ENCODE assay signal across 19 mouse cellular contexts in the genomic region with DNA sequence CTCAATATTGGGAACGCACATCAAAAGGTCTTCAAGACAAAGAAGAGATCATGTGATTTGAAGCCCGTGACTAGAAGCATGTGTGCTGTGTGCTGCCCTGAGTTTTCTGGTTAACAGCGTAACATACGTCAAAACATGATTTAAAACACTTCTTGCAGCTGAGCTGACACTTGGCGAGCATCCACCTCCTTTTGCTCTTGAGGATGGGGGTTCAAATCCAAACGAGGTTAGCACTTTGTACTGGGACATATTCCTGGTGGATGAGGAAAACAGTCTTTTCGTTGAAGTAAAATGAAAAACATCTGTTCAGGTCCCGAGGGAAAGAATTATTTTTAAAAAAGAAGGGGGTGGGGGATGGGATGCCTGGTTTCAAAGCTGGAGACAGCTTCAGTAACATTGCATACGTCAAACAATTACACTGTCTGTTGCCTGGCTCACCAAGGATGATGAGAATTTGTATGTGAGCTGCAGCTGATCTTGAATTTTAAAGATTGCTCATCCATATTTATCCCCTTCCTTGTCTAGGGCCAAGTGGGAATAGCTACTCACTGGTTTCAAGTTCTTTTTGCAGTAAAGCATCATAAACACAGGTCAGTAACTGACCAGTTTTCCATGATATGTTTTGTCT. TPM values are rescaled to one million over a fixed set of nuclear protein-coding genes. Genes with fewer than 3 reads are reported as not detected.
DNase-seq lines count a peak whose midpoint lies in the region; ATAC-seq and TF ChIP-seq lines count a peak whose summit lies in the region.
"Had no signal": no experiment of that assay in that cellular context is flagged by ENCODE, and none has a peak within 500 bp of the region (broad histone marks: within the 10 kb centered on the region; RNA-seq: fewer than 3 reads in every experiment).

No protein-coding gene starts in this region.

- 44% methylated on average over 9 of the region's 9 CpGs for WGBS in forebrain, embryonic 16.5 days
- WGBS in forebrain, embryonic 10.5 days: 58% methylated on average over 9 of the region's 9 CpGs
- 36% methylated on average over 9 of the region's 9 CpGs for WGBS in lung, embryonic 14.5 days
- 12% methylated on average over 9 of the region's 9 CpGs for WGBS in limb, embryonic 14.5 days
- 41% methylated on average over 9 of the region's 9 CpGs for WGBS in intestine, embryonic 15.5 days

- H3K27ac ChIP-seq in forebrain, embryonic 16.5 days (ENCODE audit: low read length): no peak overlapping the region
- H3K27ac ChIP-seq in forebrain, embryonic 10.5 days: no peak overlapping the region
- H3K27ac ChIP-seq in lung, embryonic 14.5 days (ENCODE audit: low read depth): no peak overlapping the region
- H3K27ac ChIP-seq in limb, embryonic 14.5 days (replicated peaks; ENCODE audit: low read depth, low read length): no peak overlapping the region
- H3K27ac ChIP-seq in intestine, embryonic 15.5 days: no peak overlapping the region
- H3K27ac ChIP-seq: forebrain, embryonic 12.5 days; liver, embryonic 15.5 days; stomach, postnatal 0 days had no signal

- H3K4me1 ChIP-seq in forebrain, embryonic 16.5 days (replicated peaks; ENCODE audit: control insufficient read depth, insufficient read depth, low read length): no peaks in the 10 kb centered on the region
- H3K4me1 ChIP-seq in forebrain, embryonic 10.5 days: peaks cover 3% of the 10 kb centered on the region; the same call in 1 of the 2 replicates
- H3K4me1 ChIP-seq in lung, embryonic 14.5 days (ENCODE audit: insufficient read depth): no peaks in the 10 kb centered on the region
- peaks cover 12% of the 10 kb centered on the region; the same call in 1 of the 2 replicates for H3K4me1 ChIP-seq in limb, embryonic 14.5 days (ENCODE audit: control insufficient read depth, insufficient read depth, low read length)
- no peaks in the 10 kb centered on the region for H3K4me1 ChIP-seq in intestine, embryonic 15.5 days (replicated peaks)
- H3K4me1 ChIP-seq: forebrain, embryonic 12.5 days; liver, embryonic 15.5 days had no signal

- no peak overlapping the region for H3K4me2 ChIP-seq in forebrain, embryonic 16.5 days (ENCODE audit: low read length)
- no peak overlapping the region for H3K4me2 ChIP-seq in lung, embryonic 14.5 days
- H3K4me2 ChIP-seq in limb, embryonic 14.5 days (replicated peaks; ENCODE audit: low read depth, low read length, severe bottlenecking): no peak overlapping the region
- H3K4me2 ChIP-seq in intestine, embryonic 15.5 days (replicated peaks): no peak overlapping the region
- H3K4me2 ChIP-seq: forebrain, embryonic 12.5 days; liver, embryonic 15.5 days had no signal

- 0 out of 2 replicates have a peak, but pooled peaks have one; percentile 40 for ATAC-seq in forebrain, embryonic 16.5 days
- no peak for ATAC-seq in lung, embryonic 14.5 days (ENCODE audit: insufficient read depth)
- ATAC-seq in limb, embryonic 14.5 days (ENCODE audit: low FRiP score, low read depth): peak; percentile 44
- ATAC-seq in intestine, embryonic 15.5 days: no peak
- ATAC-seq: activated CD4-positive, CD25-positive, alpha-beta regulatory T cell, adult 4 months had no signal

- intact Hi-C loops in gastrocnemius, postnatal 14 days (cut with DNase I; ENCODE audit: low total_unique reads): no loop called here

- no peak overlapping the region for H3K4me3 ChIP-seq in forebrain, embryonic 16.5 days (replicated peaks; ENCODE audit: low read length)
- H3K4me3 ChIP-seq in forebrain, embryonic 10.5 days: no peak overlapping the region
- no peak overlapping the region for H3K4me3 ChIP-seq in lung, embryonic 14.5 days (ENCODE audit: low read depth, low read length)
- no peak overlapping the region for H3K4me3 ChIP-seq in limb, embryonic 14.5 days (replicated peaks; ENCODE audit: low read length)
- H3K4me3 ChIP-seq in intestine, embryonic 15.5 days (replicated peaks): no peak overlapping the region
- H3K4me3 ChIP-seq: forebrain, embryonic 12.5 days; liver, embryonic 15.5 days had no signal

- no peak for TF ChIP-seq CTCF in lung, embryonic 14.5 days (IDR thresholded peaks at IDR 0.05; ENCODE audit: low read depth)

- no peak for TF ChIP-seq POLR2A in limb, embryonic 14.5 days (IDR thresholded peaks at IDR 0.05; ENCODE audit: borderline replicate concordance, extremely low read depth, insufficient read depth, insufficient read length)

- no peaks in the 10 kb centered on the region for H3K36me3 ChIP-seq in forebrain, embryonic 16.5 days (ENCODE audit: control insufficient read depth, insufficient read depth)
- H3K36me3 ChIP-seq in forebrain, embryonic 10.5 days (replicated peaks): no peaks in the 10 kb centered on the region
- no peaks in the 10 kb centered on the region for H3K36me3 ChIP-seq in lung, embryonic 14.5 days (ENCODE audit: insufficient read depth)
- H3K36me3 ChIP-seq in limb, embryonic 14.5 days (ENCODE audit: control insufficient read depth, insufficient read depth, low read length): no peaks in the 10 kb centered on the region
- no peaks in the 10 kb centered on the region for H3K36me3 ChIP-seq in intestine, embryonic 15.5 days
- H3K36me3 ChIP-seq: forebrain, embryonic 12.5 days; G1E; liver, embryonic 15.5 days had no signal

- DNase-seq in forebrain, embryonic 10.5 days (ENCODE audit: extremely low spot score, low spot score): no peak
- DNase-seq in lung, embryonic 14.5 days: peak; percentile 39
- DNase-seq in lung, postnatal 10 days: no peak
- DNase-seq in gastrocnemius, postnatal 14 days: peak; percentile 11
- DNase-seq in limb, embryonic 14.5 days (ENCODE audit: low spot score): peak; percentile 59
- DNase-seq in spleen, postnatal 14 days (ENCODE audit: low spot score in 2 of 2): no peak
- DNase-seq: cerebellum, postnatal 14 days; kidney, adult 8-10 months; right cerebral cortex, postnatal 25 days had no signal

- H3K9ac ChIP-seq in forebrain, embryonic 16.5 days (replicated peaks; ENCODE audit: low read depth, low read length): no peak overlapping the region
- H3K9ac ChIP-seq in lung, embryonic 14.5 days: no peak overlapping the region
- H3K9ac ChIP-seq in limb, embryonic 14.5 days (ENCODE audit: low read depth, low read length, severe bottlenecking): no peak overlapping the region
- H3K9ac ChIP-seq in intestine, embryonic 15.5 days: no peak overlapping the region
- H3K9ac ChIP-seq: forebrain, embryonic 12.5 days; liver, embryonic 15.5 days had no signal

- no peaks in the 10 kb centered on the region for H3K27me3 ChIP-seq in forebrain, embryonic 16.5 days (replicated peaks; ENCODE audit: control insufficient read depth, insufficient read depth, low read length)
- no peaks in the 10 kb centered on the region for H3K27me3 ChIP-seq in forebrain, embryonic 10.5 days (ENCODE audit: poor library complexity, severe bottlenecking)
- no peaks in the 10 kb centered on the region for H3K27me3 ChIP-seq in lung, embryonic 14.5 days (ENCODE audit: insufficient read depth, low read length)
- no peaks in the 10 kb centered on the region for H3K27me3 ChIP-seq in limb, embryonic 14.5 days (ENCODE audit: control insufficient read depth, insufficient read depth, low read length)
- no peaks in the 10 kb centered on the region for H3K27me3 ChIP-seq in intestine, embryonic 15.5 days (replicated peaks)
- H3K27me3 ChIP-seq: forebrain, embryonic 12.5 days; liver, embryonic 15.5 days had no signal

- no peaks in the 10 kb centered on the region for H3K9me3 ChIP-seq in forebrain, embryonic 16.5 days (ENCODE audit: control insufficient read depth, low read length)
- no peaks in the 10 kb centered on the region for H3K9me3 ChIP-seq in forebrain, embryonic 10.5 days
- H3K9me3 ChIP-seq in lung, embryonic 14.5 days (ENCODE audit: low read depth, low read length): no peaks in the 10 kb centered on the region
- H3K9me3 ChIP-seq in limb, embryonic 14.5 days (ENCODE audit: control insufficient read depth, low read length): no peaks in the 10 kb centered on the region
- H3K9me3 ChIP-seq in intestine, embryonic 15.5 days: no peaks in the 10 kb centered on the region
- H3K9me3 ChIP-seq: forebrain, embryonic 12.5 days; G1E; liver, embryonic 15.5 days had no signal

RNA-seq across cellular contexts. Expression of gene Ube2u, which starts 16.0 kb away (rescaled TPM):
- 0.17 and 0.27 TPM in 2 replicates for polyA plus RNA-seq in forebrain, embryonic 16.5 days (2015; fragmentation: Nextera tagmentation; extraction: Ambion mirVana)
- 0.62 and 0.85 TPM in 2 replicates for polyA plus RNA-seq in forebrain, embryonic 10.5 days (2016; fragmentation: Nextera tagmentation; extraction: Ambion mirVana)
- polyA plus RNA-seq in lung, embryonic 14.5 days (2014; fragmentation: Nextera tagmentation; extraction: Ambion mirVana): 0.22 and 0.42 TPM in 2 replicates
- not detected for total RNA-seq in gastrocnemius, postnatal 14 days (2021)
- polyA plus RNA-seq in limb, embryonic 14.5 days (2012; rRNA removed): 0.04 and 0.10 TPM in 2 replicates
- not detected in 2 replicates for polyA plus RNA-seq in limb, embryonic 14.5 days (2014; fragmentation: Nextera tagmentation; extraction: Ambion mirVana)
- polyA plus RNA-seq in intestine, embryonic 15.5 days (2015; fragmentation: Nextera tagmentation; extraction: Ambion mirVana): 0.15 TPM in 1 of 2 replicates, not detected in the other
- total RNA-seq: G1E; left cerebral cortex, adult 18-20 months; megakaryocyte, adult 5-6 weeks; neutrophil, adult 5-6 weeks had no signal
- polyA plus RNA-seq: activated CD4-positive, CD25-positive, alpha-beta regulatory T cell, adult 4 months; G1E had no signal

Comparison
In these comparisons a context has a peak if more than half of its experiments do, and no peak if none do; other contexts are left out.
1. DNase-seq: peak in lung, embryonic 14.5 days (single experiment), gastrocnemius, postnatal 14 days (single experiment) and limb, embryonic 14.5 days (single experiment); none in forebrain, embryonic 10.5 days (single experiment), lung, postnatal 10 days (single experiment) and spleen, postnatal 14 days (0 of 2).
2. ATAC-seq: peak in forebrain, embryonic 16.5 days (single experiment) and limb, embryonic 14.5 days (single experiment); none in lung, embryonic 14.5 days (single experiment) and intestine, embryonic 15.5 days (single experiment).